ENCODE assay signal across 38 mouse cellular contexts in genomic region chr11:53403638-53404037, GRCm38 (mm10). TPM values are rescaled to one million over a fixed set of nuclear protein-coding genes. Genes with fewer than 3 reads are reported as not detected.
"Had no signal": no experiment of that assay in that cellular context is flagged by ENCODE, and none has a peak within 500 bp of the region (broad histone marks: within the 10 kb centered on the region; RNA-seq: fewer than 3 reads in every experiment).

No protein-coding gene starts in this region.

- DNase-seq: cerebellum, adult 9-11 months; cerebellum, postnatal 10 days; cerebellum, postnatal 14 days; cerebellum, postnatal 25 days; cerebellum, postnatal 36 days; embryo, embryonic 11 days; forebrain, postnatal 0 days; gastrocnemius, adult 2 months; gastrocnemius, postnatal 10 days; gastrocnemius, postnatal 14 days; gastrocnemius, postnatal 25 days; gastrocnemius, postnatal 36 days; heart, adult 18-20 months; heart, adult 2 months had no signal

- H3K27ac ChIP-seq: embryonic facial prominence, embryonic 10.5 days; embryonic facial prominence, embryonic 12.5 days; embryonic facial prominence, embryonic 13.5 days; embryonic facial prominence, embryonic 15.5 days; forebrain, embryonic 10.5 days; forebrain, embryonic 12.5 days; forebrain, embryonic 13.5 days; forebrain, embryonic 15.5 days; gastrocnemius, adult 2 months; heart, adult 2 months; heart, embryonic 10.5 days had no signal

- H3K27me3 ChIP-seq: embryonic facial prominence, embryonic 12.5 days; embryonic facial prominence, embryonic 13.5 days; embryonic facial prominence, embryonic 15.5 days; forebrain, embryonic 12.5 days; forebrain, embryonic 13.5 days; forebrain, embryonic 15.5 days had no signal

- H3K4me3 ChIP-seq: embryonic facial prominence, embryonic 10.5 days; embryonic facial prominence, embryonic 12.5 days; embryonic facial prominence, embryonic 13.5 days; embryonic facial prominence, embryonic 15.5 days; erythroblast, embryonic 14.5 days; forebrain, embryonic 10.5 days; forebrain, embryonic 12.5 days; forebrain, embryonic 13.5 days; forebrain, embryonic 15.5 days; gastrocnemius, adult 2 months; heart, adult 2 months; heart, embryonic 10.5 days had no signal

- H3K4me1 ChIP-seq: embryonic facial prominence, embryonic 10.5 days; embryonic facial prominence, embryonic 12.5 days; embryonic facial prominence, embryonic 13.5 days; embryonic facial prominence, embryonic 15.5 days; forebrain, embryonic 10.5 days; forebrain, embryonic 12.5 days; forebrain, embryonic 13.5 days; forebrain, embryonic 15.5 days; heart, embryonic 10.5 days had no signal

- H3K9ac ChIP-seq: embryonic facial prominence, embryonic 12.5 days; embryonic facial prominence, embryonic 13.5 days; embryonic facial prominence, embryonic 15.5 days; forebrain, embryonic 12.5 days; forebrain, embryonic 13.5 days; forebrain, embryonic 15.5 days; forebrain, postnatal 0 days had no signal

- H3K9me3 ChIP-seq: embryonic facial prominence, embryonic 10.5 days; embryonic facial prominence, embryonic 12.5 days; embryonic facial prominence, embryonic 13.5 days; embryonic facial prominence, embryonic 15.5 days; forebrain, embryonic 10.5 days; forebrain, embryonic 12.5 days; forebrain, embryonic 13.5 days; forebrain, embryonic 15.5 days; heart, embryonic 10.5 days had no signal

RNA-seq across cellular contexts. Expression of gene Leap2, which starts 19.3 kb away (rescaled TPM):
- total RNA-seq: common myeloid progenitor, adult 5-6 weeks; forebrain, postnatal 0 days; gastrocnemius, adult 18-20 months; gastrocnemius, adult 2 months; gastrocnemius, adult 8-10 months; gastrocnemius, postnatal 10 days; gastrocnemius, postnatal 14 days; gastrocnemius, postnatal 25 days; gastrocnemius, postnatal 36 days; gastrocnemius, postnatal 4 days; granulocyte monocyte progenitor cell, adult 5-6 weeks; heart, adult 18-20 months; heart, adult 2 months; heart, adult 8-10 months had no signal
- polyA plus RNA-seq: cortical plate, adult 2 months; embryonic facial prominence, embryonic 10.5 days; embryonic facial prominence, embryonic 11.5 days; embryonic facial prominence, embryonic 13.5 days; embryonic facial prominence, embryonic 14.5 days; embryonic facial prominence, embryonic 15.5 days; erythroblast, embryonic 14.5 days; forebrain, embryonic 10.5 days; forebrain, embryonic 11.5 days; forebrain, embryonic 12.5 days; forebrain, embryonic 13.5 days; forebrain, embryonic 14.5 days; forebrain, embryonic 15.5 days; forebrain, embryonic 16.5 days; forebrain, postnatal 0 days; frontal cortex, adult 2 months; gonadal fat pad, adult 2 months; heart, adult 2 months had no signal

RNA-seq across cellular contexts. Expression of gene Gdf9, which starts 27.2 kb away (rescaled TPM):
- polyA plus RNA-seq: erythroblast, embryonic 14.5 days had no signal

RNA-seq across cellular contexts. Expression of gene Gm10447, which starts 53.3 kb away (rescaled TPM):
- total RNA-seq: common myeloid progenitor, adult 5-6 weeks; forebrain, postnatal 0 days; gastrocnemius, adult 18-20 months; gastrocnemius, adult 2 months; gastrocnemius, postnatal 10 days; gastrocnemius, postnatal 14 days; gastrocnemius, postnatal 25 days; gastrocnemius, postnatal 36 days; gastrocnemius, postnatal 4 days; granulocyte monocyte progenitor cell, adult 5-6 weeks; heart, adult 18-20 months; heart, adult 2 months; heart, adult 8-10 months had no signal
- polyA plus RNA-seq: embryonic facial prominence, embryonic 11.5 days; embryonic facial prominence, embryonic 14.5 days; erythroblast, embryonic 14.5 days; forebrain, embryonic 10.5 days; forebrain, embryonic 11.5 days; forebrain, embryonic 13.5 days; forebrain, embryonic 14.5 days; forebrain, embryonic 15.5 days; forebrain, embryonic 16.5 days; forebrain, postnatal 0 days; heart, adult 2 months had no signal
